Mouse (Mus musculus): ENCODE results near the gene Olfr64. TPM values are rescaled to one million over a fixed set of nuclear protein-coding genes. Genes with fewer than 3 reads are reported as not detected.

The Olfr64 gene
- total RNA-seq, 1 experiment from 2014 or later, result not detected

DNA sequence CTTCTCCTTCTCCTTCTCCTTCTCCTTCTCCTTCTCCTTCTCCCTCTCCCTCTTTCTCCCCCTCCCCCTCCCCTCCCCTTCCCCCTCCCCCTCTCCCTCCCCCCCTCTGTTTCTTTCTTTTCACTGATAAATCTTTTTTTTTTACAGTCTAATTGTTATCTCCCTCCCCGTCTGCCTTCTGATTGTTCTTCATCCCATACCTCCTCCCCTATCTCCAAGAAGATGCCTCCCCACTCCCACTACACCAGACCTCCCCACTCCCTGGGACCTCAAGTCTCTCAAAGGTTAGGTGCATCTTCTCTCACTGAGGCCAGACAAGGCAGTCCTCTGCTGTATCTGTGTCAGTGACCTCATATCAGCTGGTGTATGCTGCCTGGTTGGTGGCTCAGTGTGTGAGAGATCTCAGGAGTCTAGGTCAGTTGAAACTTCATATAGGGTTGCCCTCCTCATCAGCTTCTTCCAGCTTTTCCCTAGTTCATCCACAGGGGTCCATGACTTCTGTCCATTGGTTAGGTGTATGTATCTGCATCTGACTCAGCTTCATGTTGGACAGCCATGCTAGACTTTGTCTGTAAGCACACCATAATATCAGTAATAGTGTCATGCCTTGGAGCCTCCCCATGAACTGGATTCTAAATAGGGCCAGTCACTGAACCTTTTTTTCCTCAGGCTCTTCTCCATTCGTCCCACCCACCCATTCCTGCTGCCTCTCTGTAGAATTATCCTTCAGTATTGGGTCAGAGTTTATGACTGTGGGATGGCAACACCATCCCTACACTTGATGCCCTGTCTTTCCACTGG lies 49.6 kb downstream of the Olfr64 start:
- no peak for ATAC-seq (replicated peaks in 1 of 2; ENCODE audit: insufficient read depth in 1 of 2, low FRiP score in 2 of 2, low TSS enrichment in 1 of 2, low read depth in 1 of 2, poor library complexity in 2 of 2, severe bottlenecking in 2 of 2)

DNA sequence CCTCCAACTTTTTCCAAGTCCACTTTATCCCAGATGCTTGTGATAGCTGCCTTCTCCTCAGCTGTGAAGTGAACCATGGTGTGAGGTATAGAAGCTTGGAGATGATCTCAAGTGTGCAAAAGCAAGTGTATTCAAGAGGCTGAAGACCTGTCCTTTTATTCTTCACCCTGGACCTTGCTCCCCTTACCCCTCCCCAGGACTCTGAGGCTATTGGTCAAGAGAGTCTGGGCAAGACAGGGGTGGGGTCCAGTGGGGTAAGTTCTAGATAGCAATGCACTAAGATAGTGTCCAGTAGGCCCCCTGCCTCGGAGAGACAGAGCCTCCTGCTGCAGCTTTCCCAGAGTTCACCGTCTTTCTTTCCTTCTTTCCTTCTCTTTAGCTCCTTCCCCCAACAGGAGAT lies 51.3 kb downstream of the Olfr64 start, which contains the start of gene Hbb-bh1:
Gene Hbb-bh1, minus strand, starts transcription at position 131 of the 400 bp plus-strand sequence.
- ATAC-seq (replicated peaks in 1 of 2; ENCODE audit: insufficient read depth in 1 of 2, low FRiP score in 2 of 2, low TSS enrichment in 1 of 2, low read depth in 1 of 2, poor library complexity in 2 of 2, severe bottlenecking in 2 of 2), result no peak

DNA sequence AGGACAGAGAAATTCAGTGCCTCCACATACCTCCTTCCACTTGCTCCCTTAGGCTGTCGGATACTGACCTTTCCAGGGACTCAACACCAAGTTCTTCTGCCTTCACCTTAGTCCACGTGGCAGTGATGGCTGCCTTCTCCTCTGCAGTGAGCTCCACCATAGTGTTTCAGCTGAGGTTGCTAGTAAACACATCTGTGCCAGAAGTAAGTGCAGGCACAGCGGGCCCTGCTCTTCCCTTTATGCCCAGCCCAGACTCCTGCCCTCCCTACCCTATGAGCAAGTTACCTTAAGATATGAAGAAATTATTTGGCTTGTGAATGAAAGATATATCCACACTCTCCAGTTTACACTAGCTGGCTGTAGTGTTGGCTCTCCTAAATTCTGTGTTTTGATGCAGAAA lies 54.0 kb downstream of the Olfr64 start, which contains the start of gene Hbb-bh2:
Gene Hbb-bh2, minus strand, starts transcription at position 253 of the 400 bp plus-strand sequence.
- ATAC-seq (replicated peaks in 1 of 2; ENCODE audit: insufficient read depth in 1 of 2, low FRiP score in 2 of 2, low TSS enrichment in 1 of 2, low read depth in 1 of 2, poor library complexity in 2 of 2, severe bottlenecking in 2 of 2), result no peak

Other genes with a start within 250 kb of the Olfr64 start
- not detected in 2 replicates for gene Olfr623, start 230.8 kb downstream of the Olfr64 start, total RNA-seq (2017)
- not detected in 2 replicates for gene Olfr624, start 223.3 kb downstream of the Olfr64 start, total RNA-seq (2017)
- gene Olfr625-ps1, start 211.8 kb downstream of the Olfr64 start, total RNA-seq (2017), result not detected in 2 replicates
- gene Olfr243, start 179.8 kb downstream of the Olfr64 start, total RNA-seq (2017), result not detected in 2 replicates
- not detected in 2 replicates for gene Olfr628, start 164.1 kb downstream of the Olfr64 start, total RNA-seq (2017)
- gene Olfr629, start 149.5 kb downstream of the Olfr64 start, total RNA-seq (2017), result not detected in 2 replicates
- not detected in 2 replicates for gene Olfr630, start 137.2 kb downstream of the Olfr64 start, total RNA-seq (2017)
- not detected in 2 replicates for gene Olfr69, start 122.9 kb downstream of the Olfr64 start, total RNA-seq (2017)
- 0.88 TPM in 1 of 2 replicates, not detected in the other for gene Olfr68, start 114.8 kb downstream of the Olfr64 start, total RNA-seq (2017)
- gene Olfr67, start 102.7 kb downstream of the Olfr64 start, total RNA-seq (2017), result not detected in 2 replicates
- gene Hbb-bt, start 80.5 kb downstream of the Olfr64 start, total RNA-seq (2017), result 14.9 and 19.7 TPM in 2 replicates
- gene Hbb-bs, start 66.4 kb downstream of the Olfr64 start, total RNA-seq (2017), result 47.4 and 80.7 TPM in 2 replicates
- not detected in 2 replicates for gene Hbb-bh2, start 54.0 kb downstream of the Olfr64 start, total RNA-seq (2017)
- gene Hbb-bh1, start 51.3 kb downstream of the Olfr64 start, total RNA-seq (2017), result not detected in 2 replicates
- not detected in 2 replicates for gene Hbb-y, start 41.3 kb downstream of the Olfr64 start, total RNA-seq (2017)
- not detected in 2 replicates for gene Olfr66, start 8.2 kb downstream of the Olfr64 start, total RNA-seq (2017)
- not detected in 2 replicates for gene Olfr65, start 9.0 kb upstream of the Olfr64 start, total RNA-seq (2017)
- not detected in 2 replicates for gene Olfr631, start 34.3 kb upstream of the Olfr64 start, total RNA-seq (2017)
- 1.6 TPM in 1 of 2 replicates, not detected in the other for gene Olfr632, start 39.9 kb upstream of the Olfr64 start, total RNA-seq (2017)
- gene Olfr633, start 50.0 kb upstream of the Olfr64 start, total RNA-seq (2017), result not detected in 2 replicates
- not detected in 2 replicates for gene Olfr635, start 76.7 kb upstream of the Olfr64 start, total RNA-seq (2017)
- not detected in 2 replicates for gene Olfr638, start 104.3 kb upstream of the Olfr64 start, total RNA-seq (2017)
- gene Olfr639, start 122.8 kb upstream of the Olfr64 start, total RNA-seq (2017), result 0.13 TPM in 1 of 2 replicates, not detected in the other
- gene Olfr640, start 131.1 kb upstream of the Olfr64 start, total RNA-seq (2017), result not detected in 2 replicates
- not detected in 2 replicates for gene Olfr641, start 141.0 kb upstream of the Olfr64 start, total RNA-seq (2017)
- gene Olfr642, start 158.2 kb upstream of the Olfr64 start, total RNA-seq (2017), result 0.56 TPM in 1 of 2 replicates, not detected in the other
- not detected in 2 replicates for gene 4930516K23Rik, start 167.0 kb upstream of the Olfr64 start, total RNA-seq (2017)
- gene Olfr644, start 177.4 kb upstream of the Olfr64 start, total RNA-seq (2017), result 0.10 and 0.38 TPM in 2 replicates
- gene Olfr645, start 191.0 kb upstream of the Olfr64 start, total RNA-seq (2017), result not detected in 2 replicates
- 0.38 TPM in 1 of 2 replicates, not detected in the other for gene Olfr646, start 210.4 kb upstream of the Olfr64 start, total RNA-seq (2017)
- gene Ubqln5, start 235.3 kb upstream of the Olfr64 start, total RNA-seq (2017), result 0.25 TPM in 1 of 2 replicates, not detected in the other
- gene Olfr643, start 242.9 kb upstream of the Olfr64 start, total RNA-seq (2017), result not detected in 2 replicates
- 0.13 and 0.30 TPM in 2 replicates for gene Ubqln3, start 248.8 kb upstream of the Olfr64 start, total RNA-seq (2017)